Mouse (Mus musculus) intestine, postnatal 0 days (tissue): ENCODE measurements at regions not wholly inside any gene's neighbourhood (a gene's known extent, or its start where the extent isn't known, plus 50 kb on each side); places are given as distances from the start of the nearest gene placed in this dataset.

Experiments used
- ATAC-seq: fragments of 200-750 bp; cut with Nextera tagmentation; 2 replicates; pipeline ENCODE4 v1.8.0; 2017; ENCODE audit warnings: mild to moderate bottlenecking, moderate TSS enrichment, moderate library complexity
- H3K27ac ChIP-seq: fragments of 300-500 bp; sonication (generic); 2 replicates; pipeline ENCODE4 v1.5.1; 2014; ENCODE audit warnings: mild to moderate bottlenecking, low read depth, low read length, moderate library complexity
- H3K27me3 ChIP-seq: fragments of 300-500 bp; sonication (generic); replicated peaks from 2 replicates; pipeline ENCODE4 v1.6.1; 2014; ENCODE audit warnings: low read length, mixed read lengths; ENCODE audit not compliant: control insufficient read depth, insufficient read depth
- H3K36me3 ChIP-seq: fragments of 300-500 bp; sonication (generic); 2 replicates; pipeline ENCODE4 v1.6.1; 2014; ENCODE audit warnings: mild to moderate bottlenecking, moderate library complexity; ENCODE audit not compliant: control insufficient read depth, insufficient read depth
- H3K4me1 ChIP-seq: fragments of 300-500 bp; sonication (generic); replicated peaks from 2 replicates; pipeline ENCODE4 v1.6.1; 2014; ENCODE audit warnings: antibody characterized with exemption, low read length, mixed read lengths; ENCODE audit not compliant: control insufficient read depth, insufficient read depth
- H3K4me2 ChIP-seq: fragments of 300-500 bp; sonication (generic); replicated peaks from 2 replicates; pipeline ENCODE4 v1.6.1; 2014; ENCODE audit warnings: low read depth, mild to moderate bottlenecking, moderate library complexity
- H3K4me3 ChIP-seq: fragments of 300-500 bp; sonication (generic); 2 replicates; pipeline ENCODE4 v1.5.1; 2014; ENCODE audit warnings: low read depth, low read length
- H3K9ac ChIP-seq: fragments of 300-500 bp; sonication (generic); 2 replicates; pipeline ENCODE4 v1.6.1; 2014; ENCODE audit warnings: mild to moderate bottlenecking, low read depth, low read length
- H3K9me3 ChIP-seq: fragments of 300-500 bp; sonication (generic); 2 replicates; pipeline ENCODE4 v1.6.1; 2016; ENCODE audit warnings: mixed run types; ENCODE audit not compliant: control insufficient read depth
- CTCF ChIP-seq: sonication (generic); IDR thresholded peaks from 2 replicates; pipeline ENCODE4 v1.5.1; 2016; ENCODE audit warnings: low read depth, mild to moderate bottlenecking, control low read depth, antibody characterized with exemption, moderate library complexity
- WGBS: fragments of 180-500 bp; shearing (Covaris S2); extraction: QIAGEN DNeasy Blood & Tissue Kit; methylation state at CpG from one replicate; pipeline ENCODE4 v1.1.7; 2014; 5-methylcytosine and 5-hydroxymethylcytosine counted together

DNA sequence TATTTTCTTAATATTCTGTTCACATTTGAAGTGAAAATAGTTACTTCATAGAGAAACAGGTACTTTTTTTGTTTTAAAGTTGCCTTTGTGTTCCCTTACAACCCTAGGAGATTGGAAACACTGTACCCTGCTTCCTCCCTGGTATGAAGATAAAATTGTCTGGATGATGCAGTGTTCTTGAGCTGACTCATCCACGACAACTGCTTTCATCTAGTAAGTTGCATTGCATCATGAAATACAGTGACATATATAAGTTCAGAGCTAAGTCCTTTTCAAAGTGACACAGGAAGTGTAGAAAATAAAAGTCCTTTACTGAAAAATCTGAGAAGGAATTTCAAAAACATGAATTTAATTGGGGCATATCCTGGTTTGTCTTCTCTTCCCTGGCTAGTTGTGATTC lies 68.9 kb upstream of the Kcna4 start:
- no peak overlapping the region for H3K9ac ChIP-seq
- H3K4me1 ChIP-seq = no peaks in the 10 kb centered on the region
- TF ChIP-seq CTCF = no peak
- no peaks in the 10 kb centered on the region for H3K27me3 ChIP-seq
- no peaks in the 10 kb centered on the region for H3K9me3 ChIP-seq
- H3K36me3 ChIP-seq = no peaks in the 10 kb centered on the region
- WGBS = 62% methylated on average over 1 of the region's 1 CpGs
- no peak for ATAC-seq
- no peak overlapping the region for H3K4me2 ChIP-seq
- no peak overlapping the region for H3K4me3 ChIP-seq
- no peak overlapping the region for H3K27ac ChIP-seq

DNA sequence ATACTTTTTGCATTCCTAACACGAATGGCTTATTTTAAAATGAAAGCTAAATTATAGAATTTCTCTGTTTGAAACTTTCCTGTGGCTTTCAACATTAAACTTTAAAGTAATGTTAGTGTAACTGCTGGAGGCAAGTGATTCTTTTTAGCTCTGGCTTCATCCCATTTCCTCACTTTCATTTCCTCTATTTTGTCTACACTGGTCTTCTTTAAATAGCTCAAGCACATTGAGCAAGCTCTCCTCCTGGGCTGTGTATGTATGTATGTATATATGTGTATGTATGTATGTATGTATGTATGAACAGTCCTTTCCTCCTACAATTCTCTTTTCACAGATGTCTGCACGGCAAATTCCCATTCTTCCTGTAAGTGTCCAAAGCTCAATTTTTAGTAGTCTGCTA lies 65.8 kb upstream of the Kcna4 start:
- Histone ChIP-seq H3K27ac (no peak overlapping the region), H3K4me3 (no peak overlapping the region), H3K4me2 (no peak overlapping the region), H3K9ac (no peak overlapping the region), H3K4me1 (no peaks in the 10 kb centered on the region), H3K27me3 (no peaks in the 10 kb centered on the region), H3K9me3 (no peaks in the 10 kb centered on the region), H3K36me3 (no peaks in the 10 kb centered on the region)
- no peak for TF ChIP-seq CTCF
- no peak for ATAC-seq
- WGBS = 65% methylated on average over 2 of the region's 2 CpGs

- ATAC-seq = no peak
- 72% methylated on average over 2 of the region's 2 CpGs for whole genome bisulfite sequencing
- no peaks in the 10 kb centered on the region for H3K4me1 ChIP-seq
- no peak for TF ChIP-seq CTCF
- no peaks in the 10 kb centered on the region for H3K9me3 ChIP-seq
- H3K9ac ChIP-seq = no peak overlapping the region
- H3K4me2 ChIP-seq = no peak overlapping the region
- no peaks in the 10 kb centered on the region for H3K27me3 ChIP-seq
- no peaks in the 10 kb centered on the region for H3K36me3 ChIP-seq
- H3K27ac ChIP-seq = no peak overlapping the region
- no peak overlapping the region for H3K4me3 ChIP-seq
Observed at GRCm38 (mm10) chr2:107227486-107227885, 63.0 kb upstream of the Kcna4 start.

GRCm38 (mm10) chr2:107228287-107228686 lies 62.2 kb upstream of the Kcna4 start:
- Histone ChIP-seq H3K4me3 (no peak overlapping the region), H3K27me3 (no peaks in the 10 kb centered on the region), H3K9ac (no peak overlapping the region), H3K4me2 (no peak overlapping the region), H3K4me1 (no peaks in the 10 kb centered on the region), H3K9me3 (no peaks in the 10 kb centered on the region), H3K36me3 (no peaks in the 10 kb centered on the region), H3K27ac (no peak overlapping the region)
- no peak for ATAC-seq
- WGBS = 36% methylated on average over 1 of the region's 1 CpGs
- no peak for TF ChIP-seq CTCF

GRCm38 (mm10) chr2:107231680-107232079 lies 58.8 kb upstream of the Kcna4 start:
- ATAC-seq = no peak
- 68% methylated on average over 2 of the region's 2 CpGs for WGBS
- TF ChIP-seq CTCF = no peak

DNA sequence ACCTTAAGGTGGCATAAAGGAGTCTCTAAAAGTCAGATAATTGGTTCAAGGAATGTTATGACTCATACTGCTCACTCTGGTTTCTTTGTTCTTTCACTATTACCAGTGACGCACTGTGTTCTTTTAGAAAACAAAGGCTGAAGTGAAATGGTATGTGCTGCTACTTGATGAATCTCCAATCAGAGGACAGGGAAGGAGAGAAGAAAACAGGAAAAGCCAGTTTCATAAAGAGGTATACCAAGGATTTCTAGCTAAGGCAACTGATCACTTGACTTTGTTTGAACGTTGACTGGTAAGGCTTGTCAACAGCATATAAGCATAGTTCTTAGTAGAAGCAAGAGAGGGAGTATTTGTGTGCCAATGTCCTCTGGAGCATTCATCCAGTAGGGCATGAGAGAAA lies 57.6 kb upstream of the Kcna4 start:
- 54% methylated on average over 2 of the region's 2 CpGs for WGBS

More at GRCm38 (mm10) chr2:107231680-107232079, 58.8 kb upstream of the Kcna4 start:
- H3K9ac ChIP-seq = no peak overlapping the region
- H3K36me3 ChIP-seq = no peaks in the 10 kb centered on the region
- H3K4me1 ChIP-seq = no peaks in the 10 kb centered on the region
- H3K27ac ChIP-seq = no peak overlapping the region
- H3K4me3 ChIP-seq = no peak overlapping the region
- no peaks in the 10 kb centered on the region for H3K9me3 ChIP-seq
- no peaks in the 10 kb centered on the region for H3K27me3 ChIP-seq
- H3K4me2 ChIP-seq = no peak overlapping the region

More for the DNA sequence above, 57.6 kb upstream of the Kcna4 start:
- Histone ChIP-seq H3K4me2 (no peak overlapping the region), H3K27me3 (no peaks in the 10 kb centered on the region), H3K4me3 (no peak overlapping the region), H3K9ac (no peak overlapping the region), H3K9me3 (no peaks in the 10 kb centered on the region), H3K36me3 (no peaks in the 10 kb centered on the region), H3K27ac (no peak overlapping the region), H3K4me1 (no peaks in the 10 kb centered on the region)
- ATAC-seq = no peak
- TF ChIP-seq CTCF = no peak
